Mouse (Mus musculus) midbrain, embryonic 16.5 days (tissue): ENCODE data around the gene Zfp286. TPM values are rescaled to one million over a fixed set of nuclear protein-coding genes. Genes with fewer than 3 reads are reported as not detected.

Source experiments
- ATAC-seq: fragments of 200-750 bp; cut with Nextera tagmentation; 2 replicates; pipeline ENCODE4 v1.8.0; 2017; ENCODE audit warnings: moderate TSS enrichment
- H3K27ac ChIP-seq: fragments of 300-500 bp; sonication (generic); 2 replicates; pipeline ENCODE4 v1.5.1; 2014; ENCODE audit warnings: mild to moderate bottlenecking, low read length, mixed read lengths
- H3K27me3 ChIP-seq: fragments of 300-500 bp; sonication (generic); 2 replicates; pipeline ENCODE4 v1.6.1; 2014; ENCODE audit warnings: low read depth, low read length, mixed read lengths; ENCODE audit not compliant: control insufficient read depth, insufficient read depth
- H3K36me3 ChIP-seq: fragments of 300-500 bp; sonication (generic); 2 replicates; pipeline ENCODE4 v1.6.1; 2014; ENCODE audit warnings: mild to moderate bottlenecking, low read length, moderate library complexity, mixed read lengths; ENCODE audit not compliant: control insufficient read depth, insufficient read depth
- H3K4me1 ChIP-seq: fragments of 300-500 bp; sonication (generic); 2 replicates; pipeline ENCODE4 v1.6.1; 2014; ENCODE audit warnings: mild to moderate bottlenecking, low read length, mixed read lengths; ENCODE audit not compliant: control insufficient read depth, insufficient read depth
- H3K4me2 ChIP-seq: fragments of 300-500 bp; sonication (generic); 2 replicates; pipeline ENCODE4 v1.6.1; 2014; ENCODE audit warnings: mild to moderate bottlenecking, low read length, mixed read lengths
- H3K4me3 ChIP-seq: fragments of 300-500 bp; sonication (generic); 2 replicates; pipeline ENCODE4 v1.5.1; 2014; ENCODE audit warnings: low read depth, mild to moderate bottlenecking, low read length, moderate library complexity, mixed read lengths
- H3K9ac ChIP-seq: fragments of 300-500 bp; sonication (generic); 2 replicates; pipeline ENCODE4 v1.6.1; 2014; ENCODE audit warnings: low read depth, low read length, mixed read lengths
- H3K9me3 ChIP-seq: fragments of 300-500 bp; sonication (generic); replicated peaks from 2 replicates; pipeline ENCODE4 v1.6.1; 2014; ENCODE audit warnings: mild to moderate bottlenecking, low read length, mixed read lengths; ENCODE audit not compliant: control insufficient read depth, poor library complexity, severe bottlenecking
- WGBS: fragments of 180-500 bp; shearing (Covaris S2); extraction: QIAGEN DNeasy Blood & Tissue Kit; methylation state at CpG from one replicate; pipeline ENCODE4 v1.1.7; 2014; 5-methylcytosine and 5-hydroxymethylcytosine counted together
- polyA plus RNA-seq: library from polyadenylated mRNA; unstranded; fragments of >200 nt; fragmentation: Nextera tagmentation; extraction: Ambion mirVana; gene quantifications from 2 replicates; pipeline ENCODE4 v1.2.1, GENCODE M21; 2015

Zfp286 gene
- 32.5 and 34.1 TPM in 2 replicates for polyA plus RNA-seq

GRCm38 (mm10) chr11:62788935-62789616, at the start of gene Zfp286:
TSS of gene Zfp286 (minus strand) at chr11:62789462.
- H3K27me3 ChIP-seq, result no peaks in the 10 kb centered on the region
- H3K4me3 ChIP-seq, result peak within 1 kb of the TSS; percentile 55
- 0 out of 2 replicates have a peak, but pooled peaks cover 2% of the 10 kb centered on the region for H3K9me3 ChIP-seq
- peaks cover 9% of the 10 kb centered on the region for H3K4me1 ChIP-seq
- H3K36me3 ChIP-seq, result peaks cover 10% of the 10 kb centered on the region
- peak within 1 kb of the TSS; percentile 74 for H3K4me2 ChIP-seq
- H3K9ac ChIP-seq, result peak within 1 kb of the TSS; percentile 65
- peak within 1 kb of the TSS; percentile 80 for H3K27ac ChIP-seq
- WGBS, result 5% methylated on average over 34 of the region's 34 CpGs
- ATAC-seq, result peak; percentile 97

GRCm38 (mm10) chr11:62831906-62832305, 42.6 kb upstream of the Zfp286 start:
- Histone ChIP-seq H3K4me2 (no peak overlapping the region), H3K4me3 (no peak overlapping the region), H3K27me3 (no peaks in the 10 kb centered on the region), H3K9me3 (no peaks in the 10 kb centered on the region), H3K36me3 (no peaks in the 10 kb centered on the region), H3K4me1 (no peaks in the 10 kb centered on the region), H3K27ac (no peak overlapping the region), H3K9ac (no peak overlapping the region)
- no peak for ATAC-seq

GRCm38 (mm10) chr11:62830387-62830786, 41.1 kb upstream of the Zfp286 start:
- H3K27me3 ChIP-seq, result no peaks in the 10 kb centered on the region
- no peak for ATAC-seq
- 96% methylated on average over 2 of the region's 2 CpGs for WGBS
- no peak overlapping the region for H3K27ac ChIP-seq
- no peak overlapping the region for H3K4me2 ChIP-seq
- no peaks in the 10 kb centered on the region for H3K36me3 ChIP-seq
- no peak overlapping the region for H3K4me3 ChIP-seq
- H3K9me3 ChIP-seq, result no peaks in the 10 kb centered on the region
- H3K4me1 ChIP-seq, result no peaks in the 10 kb centered on the region
- H3K9ac ChIP-seq, result no peak overlapping the region

- Histone ChIP-seq H3K4me3 (no peak overlapping the region), H3K27ac (no peak overlapping the region), H3K9me3 (no peaks in the 10 kb centered on the region), H3K4me2 (no peak overlapping the region), H3K4me1 (no peaks in the 10 kb centered on the region), H3K36me3 (no peaks in the 10 kb centered on the region), H3K27me3 (no peaks in the 10 kb centered on the region), H3K9ac (no peak overlapping the region)
- WGBS, result 87% methylated on average over 3 of the region's 3 CpGs
- no peak for ATAC-seq
These were observed 38.6 kb upstream of the Zfp286 start for GRCm38 (mm10) chr11:62827911-62828310.

GRCm38 (mm10) chr11:62827135-62827534, 37.9 kb upstream of the Zfp286 start:
- no peak overlapping the region for H3K9ac ChIP-seq
- H3K9me3 ChIP-seq, result no peaks in the 10 kb centered on the region
- no peaks in the 10 kb centered on the region for H3K36me3 ChIP-seq
- H3K27ac ChIP-seq, result no peak overlapping the region
- WGBS, result 91% methylated on average over 4 of the region's 4 CpGs
- H3K4me2 ChIP-seq, result no peak overlapping the region
- no peaks in the 10 kb centered on the region for H3K27me3 ChIP-seq
- no peak overlapping the region for H3K4me3 ChIP-seq
- ATAC-seq, result no peak
- H3K4me1 ChIP-seq, result no peaks in the 10 kb centered on the region

- Histone ChIP-seq H3K4me2 (no peak overlapping the region), H3K4me3 (no peak overlapping the region), H3K27ac (no peak overlapping the region), H3K36me3 (no peaks in the 10 kb centered on the region), H3K9ac (no peak overlapping the region), H3K9me3 (no peaks in the 10 kb centered on the region), H3K4me1 (no peaks in the 10 kb centered on the region), H3K27me3 (no peaks in the 10 kb centered on the region)
- WGBS, result 82% methylated on average over 6 of the region's 6 CpGs
- ATAC-seq, result no peak
These were observed 37.0 kb upstream of the Zfp286 start for GRCm38 (mm10) chr11:62826106-62826733.

GRCm38 (mm10) chr11:62825222-62826105, 36.2 kb upstream of the Zfp286 start:
- ATAC-seq, result no peak
- Histone ChIP-seq H3K4me3 (no peak overlapping the region), H3K4me2 (no peak overlapping the region), H3K27ac (no peak overlapping the region), H3K4me1 (peaks cover 2% of the 10 kb centered on the region), H3K27me3 (no peaks in the 10 kb centered on the region), H3K9me3 (no peaks in the 10 kb centered on the region), H3K9ac (no peak overlapping the region), H3K36me3 (no peaks in the 10 kb centered on the region)
- 87% methylated on average over 9 of the region's 9 CpGs for WGBS

GRCm38 (mm10) chr11:62824211-62824610, 34.9 kb upstream of the Zfp286 start:
- Histone ChIP-seq H3K27me3 (no peaks in the 10 kb centered on the region), H3K4me2 (no peak overlapping the region), H3K27ac (no peak overlapping the region), H3K36me3 (no peaks in the 10 kb centered on the region), H3K4me1 (peaks cover 7% of the 10 kb centered on the region), H3K9me3 (no peaks in the 10 kb centered on the region), H3K9ac (no peak overlapping the region), H3K4me3 (no peak overlapping the region)
- ATAC-seq, result no peak
- 85% methylated on average over 7 of the region's 7 CpGs for WGBS

GRCm38 (mm10) chr11:62821893-62822292, 32.6 kb upstream of the Zfp286 start:
- Histone ChIP-seq H3K27me3 (no peaks in the 10 kb centered on the region), H3K9ac (no peak overlapping the region), H3K27ac (no peak overlapping the region), H3K9me3 (no peaks in the 10 kb centered on the region), H3K4me1 (peaks cover 7% of the 10 kb centered on the region), H3K36me3 (no peaks in the 10 kb centered on the region), H3K4me3 (no peak overlapping the region), H3K4me2 (peak overlapping the region; percentile 38)
- ATAC-seq, result no peak
- 78% methylated on average over 5 of the region's 5 CpGs for WGBS
